Mouse (Mus musculus): ENCODE measurements around the gene Ankrd13b. TPM values are rescaled to one million over a fixed set of nuclear protein-coding genes. Genes with fewer than 3 reads are reported as not detected.

Ankrd13b gene
- polyA plus RNA-seq, 1 experiment, result 2.9 TPM

DNA sequence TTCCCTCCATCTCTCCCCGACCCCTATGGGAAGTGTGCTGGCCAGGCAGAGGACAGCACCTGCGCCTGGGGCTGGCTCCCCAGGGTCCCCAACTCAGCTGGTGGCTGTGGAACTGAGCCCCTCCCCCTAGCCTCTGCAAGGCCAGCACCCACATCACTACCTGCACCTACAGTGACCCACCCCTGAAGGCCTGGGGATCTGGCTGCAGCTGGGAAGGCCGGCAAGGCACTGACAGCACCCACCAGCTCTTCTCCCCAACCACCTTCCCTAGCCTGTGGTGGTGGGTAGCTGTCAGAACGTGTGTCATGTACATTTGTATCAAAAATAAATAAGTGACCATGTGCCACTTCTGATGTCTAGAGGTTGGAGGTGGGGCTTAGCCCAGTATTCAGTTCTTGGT lies 17.9 kb upstream of the Ankrd13b start:
- H3K4me1 ChIP-seq (ENCODE audit: control insufficient read depth, insufficient read depth, low read length), result peaks cover 18% of the 10 kb centered on the region
- H3K36me3 ChIP-seq (ENCODE audit: control insufficient read depth, insufficient read depth, low read length), result peaks cover 2% of the 10 kb centered on the region
- H3K4me3 ChIP-seq (ENCODE audit: control insufficient read depth, low read depth, low read length), result no peak overlapping the region
- H3K27ac ChIP-seq (ENCODE audit: control insufficient read depth, insufficient read depth, low read depth, low read length), result no peak overlapping the region
- H3K27me3 ChIP-seq (ENCODE audit: control insufficient read depth, insufficient read depth, low read length), result no peaks in the 10 kb centered on the region
- TF ChIP-seq CTCF (IDR thresholded peaks at IDR 0.05; ENCODE audit: control insufficient read depth, insufficient read depth, insufficient replicate concordance, low read depth, low read length), result no peak

DNA sequence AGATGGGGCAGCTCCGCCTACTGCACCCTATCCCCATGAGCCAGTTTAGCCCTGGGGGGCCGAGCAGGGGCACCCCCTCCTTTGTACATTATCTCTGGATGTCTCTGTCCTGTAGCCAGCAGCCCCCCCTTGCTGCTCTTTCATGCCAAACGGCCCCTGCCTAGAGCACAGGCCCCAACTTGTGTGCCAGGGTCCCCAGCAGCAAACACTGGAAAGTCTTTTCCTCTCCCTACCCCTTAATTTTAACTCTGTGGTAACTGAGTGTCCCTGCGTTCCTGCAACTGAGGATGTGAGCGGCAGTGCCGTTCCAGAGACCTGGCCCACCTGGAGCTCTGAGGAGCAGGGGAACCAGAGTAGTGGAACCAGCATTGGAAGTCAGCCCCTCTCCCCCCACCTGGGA lies 17.5 kb upstream of the Ankrd13b start:
- no peak overlapping the region for H3K27ac ChIP-seq (ENCODE audit: control insufficient read depth, insufficient read depth, low read depth, low read length)
- TF ChIP-seq POLR2A (IDR thresholded peaks at IDR 0.05; ENCODE audit: control insufficient read depth, low read depth, low read length) (no peak), CTCF (IDR thresholded peaks at IDR 0.05; ENCODE audit: control insufficient read depth, insufficient read depth, insufficient replicate concordance, low read depth, low read length) (no peak)
- H3K27me3 ChIP-seq (ENCODE audit: control insufficient read depth, insufficient read depth, low read length), result no peaks in the 10 kb centered on the region
- peaks cover 2% of the 10 kb centered on the region for H3K36me3 ChIP-seq (ENCODE audit: control insufficient read depth, insufficient read depth, low read length)
- no peak overlapping the region for H3K4me3 ChIP-seq (ENCODE audit: control insufficient read depth, low read depth, low read length)
- peaks cover 16% of the 10 kb centered on the region for H3K4me1 ChIP-seq (ENCODE audit: control insufficient read depth, insufficient read depth, low read length)

- peaks cover 2% of the 10 kb centered on the region for H3K36me3 ChIP-seq (ENCODE audit: control insufficient read depth, insufficient read depth, low read length)
- H3K27ac ChIP-seq (ENCODE audit: control insufficient read depth, insufficient read depth, low read depth, low read length), result peak overlapping the region; percentile 39; the same call in 1 of the 2 replicates
- H3K4me1 ChIP-seq (ENCODE audit: control insufficient read depth, insufficient read depth, low read length), result peaks cover 16% of the 10 kb centered on the region
- TF ChIP-seq POLR2A (IDR thresholded peaks at IDR 0.05; ENCODE audit: control insufficient read depth, low read depth, low read length), result no peak
- no peak for TF ChIP-seq CTCF (IDR thresholded peaks at IDR 0.05; ENCODE audit: control insufficient read depth, insufficient read depth, insufficient replicate concordance, low read depth, low read length)
- no peak overlapping the region for H3K4me3 ChIP-seq (ENCODE audit: control insufficient read depth, low read depth, low read length)
- H3K27me3 ChIP-seq (ENCODE audit: control insufficient read depth, insufficient read depth, low read length), result no peaks in the 10 kb centered on the region
Measured at GRCm38 (mm10) chr11:77506273-77506672, 16.8 kb upstream of the Ankrd13b start.

DNA sequence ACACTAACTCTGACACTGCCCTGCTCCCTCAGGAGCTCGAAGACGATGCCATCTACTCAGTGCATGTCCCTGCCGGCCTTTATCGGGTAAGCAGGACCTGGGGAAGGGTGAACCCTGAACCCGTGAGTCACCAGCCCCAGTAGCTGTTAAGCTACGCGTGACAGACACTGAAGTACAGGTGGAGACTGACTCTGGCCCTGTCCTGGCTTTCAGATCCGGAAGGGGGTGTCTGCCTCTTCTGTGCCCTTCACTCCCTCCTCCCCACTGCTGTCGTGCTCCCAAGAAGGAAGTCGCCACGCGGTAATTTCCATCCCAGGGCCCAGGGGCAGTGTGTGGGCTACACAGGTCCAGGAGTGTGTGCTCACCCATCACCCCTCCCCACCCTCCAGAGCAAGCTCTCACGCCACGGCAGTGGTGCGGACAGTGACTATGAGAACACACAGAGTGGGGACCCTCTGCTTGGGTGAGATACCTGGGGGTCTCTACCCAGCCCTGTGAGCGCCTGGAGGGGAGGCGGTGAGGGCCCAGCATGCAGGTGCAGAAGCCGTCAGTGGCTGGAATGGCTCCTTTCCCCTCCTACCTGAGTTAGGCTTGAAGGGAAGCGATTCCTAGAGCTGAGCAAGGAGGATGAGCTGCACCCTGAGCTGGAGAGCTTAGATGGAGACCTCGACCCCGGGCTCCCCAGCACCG lies 16.0 kb upstream of the Ankrd13b start:
- Histone ChIP-seq H3K27ac (ENCODE audit: control insufficient read depth, insufficient read depth, low read depth, low read length) (no peak overlapping the region), H3K27me3 (ENCODE audit: control insufficient read depth, insufficient read depth, low read length) (no peaks in the 10 kb centered on the region), H3K36me3 (ENCODE audit: control insufficient read depth, insufficient read depth, low read length) (peaks cover 2% of the 10 kb centered on the region), H3K4me1 (ENCODE audit: control insufficient read depth, insufficient read depth, low read length) (peaks cover 16% of the 10 kb centered on the region), H3K4me3 (ENCODE audit: control insufficient read depth, low read depth, low read length) (peak overlapping the region; percentile 74)
- TF ChIP-seq CTCF (IDR thresholded peaks at IDR 0.05; ENCODE audit: control insufficient read depth, insufficient read depth, insufficient replicate concordance, low read depth, low read length) (no peak), POLR2A (IDR thresholded peaks at IDR 0.05; ENCODE audit: control insufficient read depth, low read depth, low read length) (no peak)

DNA sequence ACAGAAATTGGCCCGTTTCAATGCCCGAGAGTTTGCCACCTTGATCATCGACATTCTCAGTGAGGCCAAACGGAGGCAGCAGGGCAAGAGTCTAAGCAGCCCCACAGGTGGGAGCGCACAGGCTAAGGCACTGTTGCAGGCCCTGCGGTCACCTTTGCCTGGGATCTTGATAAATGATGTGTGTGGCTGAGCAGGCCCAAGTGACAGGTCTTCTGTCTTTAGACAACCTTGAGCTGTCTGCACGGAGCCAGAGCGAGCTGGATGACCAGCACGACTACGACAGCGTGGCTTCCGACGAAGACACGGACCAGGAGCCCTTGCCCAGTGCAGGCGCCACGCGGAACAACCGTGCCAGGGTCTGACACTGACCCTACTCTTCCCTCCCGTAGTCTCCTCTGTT lies 14.9 kb upstream of the Ankrd13b start:
- Histone ChIP-seq H3K27ac (ENCODE audit: control insufficient read depth, insufficient read depth, low read depth, low read length) (peak overlapping the region; percentile 7; the same call in 1 of the 2 replicates), H3K27me3 (ENCODE audit: control insufficient read depth, insufficient read depth, low read length) (no peaks in the 10 kb centered on the region), H3K4me1 (ENCODE audit: control insufficient read depth, insufficient read depth, low read length) (peaks cover 16% of the 10 kb centered on the region), H3K36me3 (ENCODE audit: control insufficient read depth, insufficient read depth, low read length) (peaks cover 2% of the 10 kb centered on the region), H3K4me3 (ENCODE audit: control insufficient read depth, low read depth, low read length) (peak overlapping the region; percentile 74)
- TF ChIP-seq CTCF (IDR thresholded peaks at IDR 0.05; ENCODE audit: control insufficient read depth, insufficient read depth, insufficient replicate concordance, low read depth, low read length), result no peak
- TF ChIP-seq POLR2A (IDR thresholded peaks at IDR 0.05; ENCODE audit: control insufficient read depth, low read depth, low read length), result no peak

DNA sequence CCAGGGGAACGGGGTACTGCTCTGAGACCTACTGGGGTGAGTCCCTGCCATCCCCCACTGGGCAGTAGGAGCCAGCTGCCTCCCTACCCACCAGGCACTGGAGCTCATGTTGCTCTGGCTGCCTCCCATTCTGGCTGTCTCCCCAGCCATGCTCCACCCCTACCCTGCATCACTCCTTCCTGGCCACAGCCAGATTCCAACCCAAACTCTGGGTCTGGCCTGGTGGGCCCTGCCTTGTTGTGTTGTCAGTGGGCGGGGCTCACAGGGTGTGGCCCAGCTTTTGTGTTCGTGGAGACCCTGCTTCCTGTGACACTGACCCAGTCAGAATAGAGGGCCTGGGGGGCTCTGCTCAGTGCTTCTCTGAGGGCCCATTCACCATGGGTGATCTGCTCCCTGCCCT lies 14.0 kb upstream of the Ankrd13b start:
- peaks cover 13% of the 10 kb centered on the region for H3K4me1 ChIP-seq (ENCODE audit: control insufficient read depth, insufficient read depth, low read length)
- peak overlapping the region; percentile 74 for H3K4me3 ChIP-seq (ENCODE audit: control insufficient read depth, low read depth, low read length)
- no peaks in the 10 kb centered on the region for H3K27me3 ChIP-seq (ENCODE audit: control insufficient read depth, insufficient read depth, low read length)
- H3K36me3 ChIP-seq (ENCODE audit: control insufficient read depth, insufficient read depth, low read length), result peaks cover 2% of the 10 kb centered on the region
- TF ChIP-seq POLR2A (IDR thresholded peaks at IDR 0.05; ENCODE audit: control insufficient read depth, low read depth, low read length) (peak; percentile 37; the same call in 1 of the 2 replicates), CTCF (IDR thresholded peaks at IDR 0.05; ENCODE audit: control insufficient read depth, insufficient read depth, insufficient replicate concordance, low read depth, low read length) (no peak)
- peak overlapping the region; percentile 84 for H3K27ac ChIP-seq (ENCODE audit: control insufficient read depth, insufficient read depth, low read depth, low read length)

DNA sequence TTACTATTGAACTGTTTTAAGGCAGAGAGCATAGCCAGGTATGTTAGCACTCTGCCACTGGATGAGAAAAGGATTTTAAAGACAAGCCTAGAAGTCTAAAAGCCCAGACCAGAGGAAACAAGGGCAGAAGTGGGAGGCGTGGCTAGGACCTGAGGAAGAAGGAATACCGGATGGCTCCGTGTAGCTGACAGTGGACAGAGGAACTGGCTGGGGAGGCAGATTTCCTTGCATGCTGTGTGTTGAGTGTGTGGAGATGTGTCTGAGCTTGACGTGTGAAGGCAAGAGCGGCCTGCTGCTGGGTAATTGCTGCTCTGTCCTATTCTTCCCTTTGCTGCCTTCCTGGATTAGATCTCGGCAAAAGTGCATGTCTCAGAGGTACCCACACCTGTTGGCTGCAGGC lies 13.0 kb upstream of the Ankrd13b start:
- H3K4me3 ChIP-seq (ENCODE audit: control insufficient read depth, low read depth, low read length), result peak overlapping the region; percentile 74
- H3K4me1 ChIP-seq (ENCODE audit: control insufficient read depth, insufficient read depth, low read length), result peaks cover 15% of the 10 kb centered on the region
- peaks cover 2% of the 10 kb centered on the region for H3K36me3 ChIP-seq (ENCODE audit: control insufficient read depth, insufficient read depth, low read length)
- no peak for TF ChIP-seq POLR2A (IDR thresholded peaks at IDR 0.05; ENCODE audit: control insufficient read depth, low read depth, low read length)
- TF ChIP-seq CTCF (IDR thresholded peaks at IDR 0.05; ENCODE audit: control insufficient read depth, insufficient read depth, insufficient replicate concordance, low read depth, low read length), result peak; percentile 6; the same call in 1 of the 2 replicates
- H3K27me3 ChIP-seq (ENCODE audit: control insufficient read depth, insufficient read depth, low read length), result no peaks in the 10 kb centered on the region
- H3K27ac ChIP-seq (ENCODE audit: control insufficient read depth, insufficient read depth, low read depth, low read length), result peak overlapping the region; percentile 23; the same call in 1 of the 2 replicates
